Mouse (Mus musculus) stomach, postnatal 0 days (tissue): Measurements from ENCODE around the gene Cdc42bpg.

ENCODE experiments used
- CTCF ChIP-seq: IDR thresholded peaks from 2 replicates; pipeline ENCODE4 v1.5.1; 2016; ENCODE audit warnings: antibody characterized with exemption, low read depth, mild to moderate bottlenecking, moderate library complexity
- EP300 ChIP-seq: optimal IDR thresholded peaks from 2 replicates; pipeline ENCODE3; 2016; ENCODE audit warnings: antibody characterized with exemption

DNA sequence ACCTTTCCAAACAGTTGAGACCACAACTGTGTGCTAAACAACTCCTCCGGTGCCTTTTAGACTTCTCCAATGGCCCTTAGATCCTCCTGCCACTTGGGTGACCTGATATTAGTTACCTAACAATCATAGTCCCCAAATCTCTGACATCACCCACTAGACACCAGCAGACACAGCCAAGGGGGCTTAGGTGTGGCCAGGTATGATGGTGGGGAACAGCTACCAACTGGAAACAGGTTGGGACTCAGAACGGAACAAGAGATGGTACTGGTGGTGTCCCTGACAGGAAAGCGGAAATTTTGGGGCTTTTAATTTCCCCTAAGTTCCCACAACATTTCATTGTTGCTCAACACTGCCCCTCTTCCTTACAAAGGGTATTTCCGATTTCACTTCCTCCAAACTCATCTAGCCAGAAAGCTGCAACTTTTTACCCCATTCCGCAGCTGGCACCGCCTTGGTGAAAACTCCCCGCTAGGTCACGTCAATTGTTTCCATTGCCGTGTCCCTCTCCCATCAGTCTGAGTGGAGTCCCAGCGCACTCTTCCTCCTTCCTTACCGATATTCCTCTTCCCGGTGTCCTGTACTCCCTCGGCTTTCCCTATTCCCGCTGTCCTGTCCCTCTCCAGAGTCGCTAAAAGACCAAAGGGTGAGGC is 30.4 kb upstream of the Cdc42bpg start:
- TF ChIP-seq CTCF (peak; percentile 30; the same call in 1 of the 2 replicates), EP300 (no peak)
